Mouse (Mus musculus) cerebellum, adult 9-11 months (tissue): ENCODE data around the gene Olfr1042.
"Not testable (repeated sequence)": the region's sequence is repeated elsewhere in the genome, so short reads cannot be mapped to it uniquely, and the experiment has no call there.

Source experiments
- DNase-seq: peaks from one replicate; pipeline ENCODE4 v3.0.0; 2022

Gene Olfr1042

DNA sequence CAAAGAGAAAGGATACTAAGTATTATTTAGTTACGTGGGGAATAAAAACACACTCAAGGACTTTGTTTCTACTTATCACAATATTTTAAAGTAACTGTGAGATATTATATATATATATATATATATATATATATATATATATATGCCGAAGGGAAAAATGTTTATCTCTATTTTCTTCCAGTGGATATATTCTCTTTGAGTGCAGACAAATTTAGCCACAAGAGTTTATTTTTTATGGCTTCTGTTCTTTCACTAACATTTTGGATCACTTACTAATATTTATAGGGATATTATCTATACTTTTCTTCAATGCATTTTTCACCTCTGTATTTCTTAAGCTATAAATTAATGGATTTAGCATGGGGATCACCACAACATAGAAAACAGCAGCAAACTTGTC, at the start of gene Olfr1042:
TSS of gene Olfr1042 (minus strand) at position 101 of the 400 bp plus-strand sequence.
- no peak for DNase-seq

- no peak for DNase-seq
Observed at GRCm38 (mm10) chr2:86202909-86203308, 41.3 kb upstream of the Olfr1042 start, which contains the start of gene Olfr1045. TSS of gene Olfr1045 (minus strand) at chr2:86203009.

GRCm38 (mm10) chr2:86195863-86196262, 34.2 kb upstream of the Olfr1042 start:
- DNase-seq, result no peak

DNA sequence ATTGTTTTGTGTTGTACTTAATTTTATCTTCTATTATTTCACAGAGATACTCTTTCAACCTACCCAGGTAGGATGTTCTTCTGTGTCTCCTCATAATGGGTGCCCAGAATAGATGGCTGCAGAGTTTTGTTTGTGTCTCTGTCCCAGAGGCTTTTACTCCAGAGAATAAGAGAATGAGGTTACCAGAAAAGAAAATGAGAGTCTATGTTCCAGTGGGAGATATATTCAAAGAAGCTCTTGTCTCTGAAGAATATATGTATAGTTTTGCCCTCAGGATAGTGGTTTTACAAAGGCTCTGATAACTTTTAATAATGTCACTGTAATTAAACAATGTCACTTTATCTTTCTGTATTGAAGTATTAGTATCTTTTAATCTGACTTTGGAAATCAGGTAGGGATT, 23.9 kb upstream of the Olfr1042 start, which contains the start of gene Olfr52:
TSS of gene Olfr52 (minus strand) at position 101 of the 400 bp plus-strand sequence.
- DNase-seq, result no peak

- no peak for DNase-seq
Observed at GRCm38 (mm10) chr2:86179950-86180349, 18.3 kb upstream of the Olfr1042 start.

DNA sequence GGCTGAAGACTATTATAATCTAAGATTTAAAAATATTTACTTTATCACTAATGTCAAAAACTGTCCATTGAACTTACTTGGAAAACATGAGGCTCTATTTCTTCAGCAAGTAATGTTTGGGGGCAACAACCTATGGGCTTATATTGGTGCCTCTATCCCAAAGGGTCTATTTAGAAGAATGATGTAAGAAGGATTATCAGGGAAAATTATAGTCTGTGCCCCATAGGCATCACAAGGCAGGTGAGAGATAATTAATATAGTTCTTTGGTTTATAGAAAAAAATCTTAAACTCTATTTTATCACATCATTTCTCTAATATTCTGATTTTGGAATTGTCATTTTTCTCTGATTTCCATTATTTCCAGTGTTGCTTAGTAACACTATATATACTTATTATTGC, 16.1 kb upstream of the Olfr1042 start, which contains the start of gene Olfr1044:
TSS of gene Olfr1044 (minus strand) at position 101 of the 400 bp plus-strand sequence.
- no peak for DNase-seq

DNA sequence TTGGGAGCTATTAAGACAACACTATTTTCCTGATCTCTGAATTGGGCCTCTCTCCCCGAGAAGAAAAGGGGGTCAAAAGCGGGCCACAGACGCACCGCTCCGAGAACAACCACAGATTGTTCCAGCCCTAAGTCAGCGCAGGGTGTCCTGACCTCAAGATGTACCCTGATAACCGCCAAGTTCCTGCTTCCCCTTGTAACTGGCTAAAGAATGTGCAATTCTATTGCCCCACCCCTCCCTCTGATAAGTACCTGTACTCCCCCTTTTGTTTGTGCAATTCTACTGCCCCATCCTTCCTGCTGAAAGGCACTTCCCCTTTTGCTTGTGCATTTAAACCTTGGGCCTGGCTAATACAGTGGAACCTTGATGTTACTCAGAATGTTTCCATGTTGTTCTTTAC, 13.8 kb upstream of the Olfr1042 start:
- DNase-seq, result not testable (repeated sequence)

DNA sequence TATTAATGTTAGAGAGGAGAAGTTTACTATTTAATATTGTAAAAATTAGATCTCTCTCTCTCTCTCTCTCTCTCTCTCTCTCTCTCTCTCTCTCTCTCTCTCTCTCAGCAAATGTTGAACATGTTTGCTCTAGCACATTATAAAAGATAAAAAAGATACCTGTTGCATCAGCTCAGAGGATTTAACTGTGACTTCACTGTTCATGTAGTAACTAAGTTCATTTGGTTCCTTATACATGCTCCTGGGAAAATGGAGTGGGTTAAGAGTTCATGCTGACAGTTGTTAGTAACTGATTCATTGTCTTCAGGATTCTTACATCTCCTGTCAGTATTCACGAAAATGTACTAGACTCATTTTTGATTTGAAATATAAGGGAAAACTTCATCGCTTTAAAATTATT, 5.8 kb upstream of the Olfr1042 start, which contains the start of gene Olfr1043:
TSS of gene Olfr1043 (minus strand) at position 101 of the 400 bp plus-strand sequence.
- DNase-seq, result no peak

GRCm38 (mm10) chr2:86146632-86147031, 15.0 kb downstream of the Olfr1042 start, which contains the start of gene Olfr1040:
TSS of gene Olfr1040 (minus strand) at chr2:86146732.
- DNase-seq, result no peak

DNA sequence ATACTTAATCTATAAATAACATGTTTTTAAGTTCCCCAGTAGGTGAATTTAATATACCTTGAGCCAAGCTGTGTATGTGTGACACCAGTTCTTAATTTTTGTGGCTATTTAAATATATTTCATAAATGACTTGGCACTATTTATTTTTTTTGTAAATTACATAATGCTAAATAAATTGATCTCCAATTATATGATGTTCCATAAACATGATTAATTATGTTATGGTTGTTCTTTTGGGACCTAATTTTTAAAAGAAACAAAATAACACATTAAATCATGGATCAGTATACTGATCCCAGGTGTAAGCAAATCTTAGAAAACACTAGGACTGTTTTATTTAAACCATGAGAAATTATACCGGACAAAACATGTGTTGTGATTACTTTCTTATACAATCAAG, 25.8 kb downstream of the Olfr1042 start, which contains the start of gene Olfr1039:
TSS of gene Olfr1039 (minus strand) at position 101 of the 400 bp plus-strand sequence.
- no peak for DNase-seq
